Mouse (Mus musculus): ENCODE results near the gene Nectin1.

Gene Nectin1

GRCm38 (mm10) chr9:43807565-43807964 is 63.8 kb downstream of the Nectin1 start:
- DNase-seq (ENCODE audit: inconsistent ontology term): no peak

DNA sequence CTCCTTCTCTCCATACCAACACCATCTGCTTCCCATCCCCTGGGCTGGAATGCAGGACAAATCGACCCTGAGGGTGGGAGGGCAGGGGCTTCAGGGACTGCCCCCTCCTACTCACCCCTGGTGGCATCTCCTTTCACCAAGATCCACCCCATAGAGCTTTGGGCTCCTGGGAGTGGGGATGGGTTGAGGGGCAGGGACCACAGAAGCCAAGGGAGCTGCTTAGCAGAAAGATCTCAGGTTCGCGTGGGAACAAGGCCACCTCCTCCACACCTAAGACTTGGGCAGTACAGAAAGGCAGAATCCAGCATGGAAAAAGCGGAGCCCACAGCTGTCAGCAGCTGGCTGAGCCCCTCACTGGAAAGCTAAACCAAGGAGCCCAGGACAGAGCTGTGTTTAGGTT is 64.3 kb downstream of the Nectin1 start:
- no peak for DNase-seq (ENCODE audit: inconsistent ontology term)

GRCm38 (mm10) chr9:43808546-43808945 is 64.8 kb downstream of the Nectin1 start:
- peak; percentile 33 for DNase-seq (ENCODE audit: inconsistent ontology term)

DNA sequence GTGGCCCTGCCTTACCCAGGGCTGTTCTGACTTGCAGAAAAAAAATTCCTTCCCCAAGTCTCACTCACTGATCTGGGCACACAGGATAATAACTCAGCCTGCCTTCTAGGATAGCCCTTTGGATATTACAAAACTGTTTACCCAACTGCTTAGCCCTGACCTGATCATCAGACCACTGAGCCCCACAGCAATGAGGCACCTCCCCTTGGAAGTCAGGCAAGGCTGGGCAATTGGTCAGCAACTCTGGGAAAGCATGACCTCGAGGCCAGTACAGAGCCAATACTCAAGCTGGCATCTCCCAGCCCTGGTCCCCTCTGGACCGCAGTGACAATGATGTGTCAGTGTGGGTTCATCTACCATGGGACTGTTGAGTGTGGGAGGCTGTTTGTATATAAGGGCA is 69.4 kb downstream of the Nectin1 start:
- no peak for DNase-seq (ENCODE audit: inconsistent ontology term)

DNA sequence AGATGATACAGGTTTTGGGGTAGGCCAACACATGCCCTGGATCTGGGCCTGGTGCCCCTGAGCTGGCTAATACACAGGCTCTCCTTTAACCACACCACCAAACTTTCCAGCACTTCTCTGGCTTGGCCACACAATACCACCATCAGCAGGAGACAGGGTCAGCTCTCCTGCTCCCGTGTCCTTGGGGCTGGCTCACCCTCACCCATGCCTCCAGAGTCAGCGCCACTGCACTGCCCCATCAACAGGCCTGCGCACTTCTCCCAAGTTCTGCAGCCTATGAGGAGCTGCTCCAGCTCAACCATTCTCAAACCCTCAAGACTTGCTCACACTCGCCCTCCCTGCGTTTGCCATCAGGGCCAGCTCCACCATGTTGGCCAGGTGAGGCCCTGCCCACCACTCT is 78.4 kb downstream of the Nectin1 start:
- DNase-seq (ENCODE audit: inconsistent ontology term): no peak

DNA sequence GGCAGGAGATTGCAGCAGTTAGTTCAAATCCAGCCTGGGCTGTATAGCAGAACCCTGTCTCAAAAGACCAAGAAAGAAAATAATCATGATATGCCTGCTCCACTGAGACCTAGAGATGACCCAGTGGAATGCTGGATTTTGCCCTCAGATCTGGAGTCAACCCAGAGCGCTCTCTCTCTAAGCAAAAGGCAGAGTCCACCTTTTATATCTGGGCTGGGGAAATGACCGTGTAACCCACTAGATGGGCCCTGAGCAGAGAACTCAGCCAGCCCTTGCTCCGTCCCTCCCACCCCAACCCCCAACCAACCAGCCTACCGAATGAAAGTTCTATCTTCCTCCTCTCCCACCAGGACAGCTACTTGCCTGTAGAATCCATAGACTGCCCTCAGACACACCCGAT is 81.4 kb downstream of the Nectin1 start:
- DNase-seq (ENCODE audit: inconsistent ontology term): no peak

DNA sequence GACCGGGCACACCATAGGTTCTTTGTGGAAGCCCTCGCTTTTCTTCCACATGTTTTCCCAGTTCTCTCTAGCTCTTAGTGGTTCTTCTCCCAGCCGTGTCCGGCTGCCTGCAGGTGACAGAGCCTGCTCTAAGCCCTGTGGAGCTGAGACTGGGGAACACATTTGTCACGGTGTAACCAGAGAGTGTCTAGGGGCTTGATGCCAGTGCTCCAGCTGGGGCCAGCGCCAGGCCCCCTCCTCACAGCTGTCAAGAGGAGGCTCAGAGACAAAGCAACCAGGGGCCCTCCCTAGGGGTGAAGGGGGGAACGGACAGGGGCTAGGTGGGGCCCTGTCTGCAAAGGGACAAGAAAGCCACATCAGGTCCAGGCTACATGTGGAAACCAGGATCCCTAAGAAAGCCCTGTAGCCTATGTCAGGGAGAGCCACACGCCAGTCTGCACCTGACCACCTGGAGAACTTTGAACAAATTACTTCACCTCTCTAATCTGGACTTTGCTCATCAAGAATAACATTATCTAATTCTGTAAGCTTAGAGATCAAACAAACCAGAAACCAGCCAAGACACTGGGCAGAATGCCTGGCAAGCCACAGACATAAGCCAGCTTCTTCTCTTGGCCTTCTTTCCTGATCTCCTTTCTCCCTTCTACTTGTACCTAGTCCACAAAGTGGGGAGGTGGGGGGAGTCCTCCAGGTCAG is 82.9 kb downstream of the Nectin1 start:
- DNase-seq (ENCODE audit: inconsistent ontology term): no peak

GRCm38 (mm10) chr9:43827593-43827992 is 83.8 kb downstream of the Nectin1 start:
- peak; percentile 19 for DNase-seq (ENCODE audit: inconsistent ontology term)

DNA sequence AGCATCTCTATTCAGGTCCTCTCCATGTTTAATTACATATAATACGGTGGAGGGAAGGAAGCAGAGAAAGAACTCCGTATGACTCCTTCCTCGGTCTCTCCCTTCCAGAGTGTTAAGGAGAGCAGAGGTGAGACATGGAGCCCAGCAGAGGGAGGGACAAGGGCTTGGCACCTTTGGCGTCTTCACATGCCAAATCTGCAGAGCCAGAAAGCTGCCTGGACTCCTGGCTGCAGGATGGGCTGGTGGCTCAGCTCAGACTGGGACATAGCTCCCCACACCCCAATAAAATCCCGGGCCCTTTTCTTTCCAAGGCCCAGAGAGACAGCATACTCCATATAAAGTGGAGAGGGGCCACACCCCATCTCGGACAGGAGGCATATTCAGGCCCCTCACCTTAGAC is 85.2 kb downstream of the Nectin1 start:
- DNase-seq (ENCODE audit: inconsistent ontology term): no peak

- no peak for DNase-seq (ENCODE audit: inconsistent ontology term)
Measured at GRCm38 (mm10) chr9:43833232-43833631, 89.4 kb downstream of the Nectin1 start.

GRCm38 (mm10) chr9:43834283-43834682 is 90.5 kb downstream of the Nectin1 start:
- DNase-seq (ENCODE audit: inconsistent ontology term): no peak

GRCm38 (mm10) chr9:43838561-43838960 is 94.8 kb downstream of the Nectin1 start:
- DNase-seq (ENCODE audit: inconsistent ontology term): no peak

DNA sequence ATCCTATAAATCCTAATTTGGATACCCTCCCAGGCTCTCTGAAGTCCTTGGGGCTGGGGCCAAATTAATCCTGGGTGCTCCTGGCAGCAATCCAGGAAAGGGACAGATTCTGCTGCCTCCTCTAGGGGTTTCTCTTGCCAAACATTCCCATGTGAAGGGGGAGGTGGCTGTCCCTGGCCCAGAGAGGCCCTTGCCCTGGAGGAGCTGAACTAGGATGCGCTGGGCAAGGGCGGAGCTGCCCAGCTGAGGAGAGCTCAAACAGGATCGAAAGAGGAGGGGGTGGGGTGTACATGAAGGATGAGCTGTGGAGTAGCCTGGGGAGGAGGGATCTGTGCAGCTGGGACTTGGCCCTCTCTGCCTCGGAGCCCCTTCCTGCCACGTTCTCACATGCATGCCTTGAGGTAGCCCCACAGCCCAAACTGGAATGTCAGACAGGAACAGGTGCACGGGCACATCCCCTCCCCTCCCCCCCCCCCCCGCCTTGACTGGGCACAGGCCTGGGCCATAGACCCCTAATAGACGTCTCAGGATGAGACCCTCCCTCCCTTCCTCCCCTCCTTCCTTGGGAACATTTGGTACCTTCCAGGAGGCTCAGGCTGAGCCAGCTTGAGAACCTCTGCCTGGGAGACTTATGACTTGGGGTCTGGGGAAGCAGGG is 99.3 kb downstream of the Nectin1 start:
- no peak for DNase-seq (ENCODE audit: inconsistent ontology term)

DNA sequence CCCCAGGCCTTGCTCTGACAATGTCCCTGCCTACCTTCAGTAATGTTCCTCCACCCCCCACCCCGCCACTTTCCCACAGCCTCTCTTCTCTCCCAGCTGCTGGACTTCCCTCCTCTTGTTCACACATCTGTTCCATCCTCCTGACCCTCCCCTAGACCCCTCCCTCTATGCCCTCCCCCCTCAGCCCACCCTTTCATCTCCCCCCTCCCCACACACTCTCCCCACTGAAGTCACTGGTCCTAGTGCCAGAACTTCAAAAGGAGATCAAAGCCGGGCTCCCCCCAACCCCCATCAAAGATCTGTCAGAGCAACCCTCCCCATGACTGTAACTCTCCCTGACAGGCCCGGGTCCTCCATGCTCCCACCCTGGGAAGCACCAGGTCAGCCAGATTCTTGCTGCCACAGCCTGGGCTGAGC is 99.9 kb downstream of the Nectin1 start:
- no peak for DNase-seq (ENCODE audit: inconsistent ontology term)

DNA sequence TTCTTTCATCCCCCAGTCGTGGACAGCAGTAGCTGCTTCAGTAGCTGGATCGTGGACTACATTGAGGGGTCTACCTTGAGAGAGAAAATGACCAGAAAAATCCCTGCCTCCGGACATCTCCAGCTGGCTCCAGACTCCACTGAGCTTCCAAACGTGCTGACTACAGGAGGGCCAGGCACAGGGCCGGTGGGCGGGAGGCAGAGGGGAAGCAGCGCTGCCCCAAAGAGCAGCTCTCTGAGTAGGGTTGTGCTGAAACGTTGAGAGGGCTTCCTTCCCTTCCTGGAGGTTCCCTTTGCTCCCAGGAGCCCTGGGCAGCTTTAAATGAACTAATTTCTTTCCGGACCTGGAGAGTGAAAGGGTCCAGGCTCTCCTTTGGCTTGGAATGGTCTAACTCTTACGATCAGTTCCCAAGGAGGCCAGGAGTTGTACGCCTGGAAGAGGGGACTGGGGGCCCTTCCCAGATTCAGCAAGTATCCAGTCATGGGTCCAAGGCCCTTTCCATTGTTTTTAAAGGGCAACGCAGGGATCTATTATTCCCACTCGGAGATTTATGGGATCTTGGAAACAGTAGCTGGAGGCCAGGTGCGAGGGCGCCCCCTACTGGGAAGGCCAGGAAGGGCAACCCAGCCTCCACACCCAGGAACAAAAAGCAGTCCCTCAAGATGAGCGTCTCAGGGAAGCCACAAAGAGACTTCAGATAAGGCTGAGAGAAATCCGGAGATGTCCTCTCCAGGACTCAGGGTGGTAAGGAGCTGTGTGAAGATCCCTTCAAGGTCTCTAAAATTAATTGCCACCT is 102.1 kb downstream of the Nectin1 start:
- no peak for DNase-seq (ENCODE audit: inconsistent ontology term)

DNA sequence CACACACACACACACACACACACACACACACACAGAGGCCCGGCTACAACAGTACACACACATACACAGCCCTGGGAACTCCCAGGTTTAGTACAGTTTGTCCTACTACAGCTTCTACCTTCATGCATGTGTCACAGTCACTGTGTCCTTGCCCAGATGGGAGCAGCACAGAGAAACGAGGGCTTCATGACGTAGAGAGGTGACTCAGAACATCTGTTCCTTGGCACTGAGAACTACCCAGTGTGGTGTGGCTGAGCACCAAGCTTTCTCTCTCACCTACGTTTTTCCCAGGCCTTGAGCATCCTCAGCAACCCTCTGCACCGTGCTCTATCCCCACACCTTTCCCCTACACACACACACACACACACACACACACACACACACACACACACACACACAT is 104.1 kb downstream of the Nectin1 start:
- DNase-seq (ENCODE audit: inconsistent ontology term): no peak

DNA sequence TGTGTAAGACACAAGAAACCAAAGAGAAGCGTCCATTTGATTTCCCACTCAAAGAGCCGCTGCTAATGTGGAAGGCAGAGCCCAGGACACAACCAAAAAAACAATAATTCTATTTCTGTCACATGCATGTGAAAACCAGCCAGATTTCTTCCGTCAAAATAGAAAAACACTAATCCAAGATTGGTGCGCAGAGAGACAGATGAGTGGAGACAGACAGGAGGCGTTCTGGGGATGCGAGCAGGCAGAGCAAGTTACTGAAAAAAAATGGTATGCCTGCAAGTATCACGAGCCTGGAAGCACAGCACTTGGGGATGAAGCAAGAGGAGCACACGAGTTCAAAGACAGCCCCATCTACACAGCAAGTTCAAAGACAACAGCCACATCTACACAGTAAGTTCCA is 106.5 kb downstream of the Nectin1 start:
- DNase-seq (ENCODE audit: inconsistent ontology term): no peak

DNA sequence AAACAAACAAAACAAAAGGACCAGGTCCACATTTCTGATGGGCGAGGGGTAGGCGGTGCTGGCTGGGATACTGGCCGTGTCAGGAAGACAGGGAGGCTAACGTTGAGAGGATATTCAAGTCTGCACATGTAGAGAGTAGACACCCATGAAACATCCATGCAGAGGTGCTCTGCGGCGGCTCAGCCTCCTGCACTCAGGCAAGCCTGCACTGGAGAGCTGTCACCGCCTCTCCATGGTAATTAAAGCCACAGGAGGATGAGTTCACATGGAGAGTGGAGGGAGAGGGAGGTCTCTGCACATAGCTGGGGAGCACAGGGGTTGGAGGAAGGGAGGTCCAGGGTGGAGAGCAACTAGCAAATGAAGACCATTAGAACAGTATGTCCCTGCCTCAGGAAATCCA is 107.4 kb downstream of the Nectin1 start:
- DNase-seq (ENCODE audit: inconsistent ontology term): no peak

GRCm38 (mm10) chr9:43855887-43856286 is 112.1 kb downstream of the Nectin1 start:
- DNase-seq (ENCODE audit: inconsistent ontology term): no peak

Data from Muller cell, postnatal 12 days (primary cell).